Mouse (Mus musculus): ENCODE data around the gene Nhs. TPM values are rescaled to one million over a fixed set of nuclear protein-coding genes. Genes with fewer than 3 reads are reported as not detected.

Gene Nhs
- 0.34 and 2.1 TPM in 2 replicates for total RNA-seq (2014; rRNA removed; ENCODE audit: low replicate concordance)
- polyA plus RNA-seq (2015; fragmentation: Nextera tagmentation; extraction: Ambion mirVana): 0.23 and 0.26 TPM in 2 replicates

DNA sequence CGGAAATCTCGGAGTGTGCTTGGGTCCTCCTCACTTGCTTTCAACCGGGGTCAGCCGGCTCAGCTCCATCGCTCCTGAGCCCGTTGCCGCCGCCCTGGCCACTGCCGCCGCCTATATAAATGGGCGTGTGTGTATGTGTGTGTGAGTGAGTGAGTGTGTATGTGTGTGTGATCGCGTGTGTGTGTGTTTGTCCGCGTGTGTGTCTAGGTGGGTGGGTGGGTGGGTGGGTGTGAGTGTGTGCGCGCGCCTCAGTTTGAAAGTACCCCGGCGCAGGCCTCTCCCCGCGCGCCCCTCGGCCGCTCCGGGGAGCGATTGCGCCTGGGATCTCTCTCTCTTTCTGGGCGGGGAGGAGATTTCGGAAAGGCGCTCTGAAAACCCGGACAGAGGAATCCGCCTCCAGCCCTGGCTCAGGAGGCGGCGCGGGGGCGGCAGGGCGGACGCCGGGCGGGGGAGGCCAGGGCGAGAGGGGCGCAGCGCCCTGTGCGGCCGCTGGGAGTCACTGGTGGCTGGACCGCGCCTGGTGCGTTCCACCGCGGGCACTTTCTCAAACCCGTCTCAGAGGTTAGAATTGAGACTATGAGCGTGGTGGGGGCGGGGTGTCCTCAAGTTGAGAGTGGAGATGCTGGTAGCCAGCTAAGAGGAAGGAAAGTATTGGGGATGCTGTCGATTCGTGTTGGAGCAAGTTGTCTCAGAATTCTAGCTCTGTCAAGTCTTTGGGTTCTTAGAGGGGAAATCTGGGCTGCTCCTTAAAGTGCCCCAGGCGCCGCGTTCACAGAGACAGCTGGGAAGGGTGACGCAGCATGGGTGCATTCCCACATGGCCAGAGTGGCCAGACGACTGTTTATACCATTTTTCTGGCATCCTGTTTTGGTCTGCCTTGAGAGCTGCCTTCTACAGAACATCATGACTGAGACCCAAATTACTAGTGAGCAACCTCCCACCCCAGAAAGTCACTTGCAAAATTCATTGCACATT, at the start of gene Nhs:
Gene Nhs, minus strand, starts transcription at position 94 of the 975 bp plus-strand sequence.
- no peaks in the 10 kb centered on the region for H3K9me3 ChIP-seq (replicated peaks; ENCODE audit: control insufficient read depth, low read length)
- no peaks in the 10 kb centered on the region for H3K4me1 ChIP-seq (ENCODE audit: control insufficient read depth, insufficient read depth)
- TF ChIP-seq EP300 (IDR thresholded peaks at IDR 0.05; ENCODE audit: low read depth): no peak
- TF ChIP-seq CTCF (IDR thresholded peaks at IDR 0.05; ENCODE audit: low read depth): peak; percentile 13; the same call in 1 of the 2 replicates
- peak; percentile 87 for ATAC-seq (ENCODE audit: insufficient read depth, low read depth)
- peak within 1 kb of the TSS; percentile 90 for H3K4me2 ChIP-seq (ENCODE audit: low read depth, low read length)
- H3K27ac ChIP-seq (ENCODE audit: low read depth): no peak within 1 kb of the TSS
- DNase-seq (ENCODE audit: low spot score): peak; percentile 57
- 20% methylated on average over 56 of the region's 61 CpGs for WGBS
- H3K9ac ChIP-seq (replicated peaks; ENCODE audit: low read depth, low read length): peak within 1 kb of the TSS; percentile 37; the same call in 1 of the 2 replicates
- H3K36me3 ChIP-seq (replicated peaks; ENCODE audit: control insufficient read depth, insufficient read depth, low read length): no peaks in the 10 kb centered on the region
- peak within 1 kb of the TSS; percentile 53 for H3K4me3 ChIP-seq (ENCODE audit: low read depth, low read length)
- no peaks in the 10 kb centered on the region for H3K27me3 ChIP-seq (ENCODE audit: control insufficient read depth, insufficient read depth, low read length)

DNA sequence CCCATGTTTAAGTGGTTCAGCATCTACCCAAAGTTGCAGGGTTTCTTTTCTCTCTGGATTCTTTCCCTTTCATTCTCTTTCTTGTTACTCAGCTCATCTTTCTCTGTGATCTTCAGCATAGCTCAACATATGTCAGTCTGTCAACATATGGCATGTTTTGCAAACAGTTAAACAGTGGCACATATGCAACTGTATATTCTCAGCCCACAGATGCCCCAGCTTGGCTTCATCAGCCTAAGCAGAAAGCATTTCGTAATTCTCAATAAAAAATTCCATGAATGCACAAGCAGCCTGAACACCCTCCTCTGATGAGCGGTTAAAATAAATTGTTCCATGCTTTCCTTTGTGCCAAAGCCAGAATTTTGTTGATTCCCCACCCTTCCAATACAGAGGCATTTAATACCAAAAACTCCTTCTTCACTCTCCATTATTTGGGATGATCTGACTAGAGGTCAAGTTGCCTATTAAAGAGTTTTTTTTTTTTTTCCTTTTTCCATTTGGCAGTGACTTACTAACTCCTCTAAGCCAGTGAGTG, 46.9 kb upstream of the Nhs start:
- no peak overlapping the region for H3K9ac ChIP-seq (replicated peaks; ENCODE audit: low read depth, low read length)
- ATAC-seq (ENCODE audit: insufficient read depth, low read depth): no peak
- 74% methylated on average over 2 of the region's 2 CpGs for WGBS

DNA sequence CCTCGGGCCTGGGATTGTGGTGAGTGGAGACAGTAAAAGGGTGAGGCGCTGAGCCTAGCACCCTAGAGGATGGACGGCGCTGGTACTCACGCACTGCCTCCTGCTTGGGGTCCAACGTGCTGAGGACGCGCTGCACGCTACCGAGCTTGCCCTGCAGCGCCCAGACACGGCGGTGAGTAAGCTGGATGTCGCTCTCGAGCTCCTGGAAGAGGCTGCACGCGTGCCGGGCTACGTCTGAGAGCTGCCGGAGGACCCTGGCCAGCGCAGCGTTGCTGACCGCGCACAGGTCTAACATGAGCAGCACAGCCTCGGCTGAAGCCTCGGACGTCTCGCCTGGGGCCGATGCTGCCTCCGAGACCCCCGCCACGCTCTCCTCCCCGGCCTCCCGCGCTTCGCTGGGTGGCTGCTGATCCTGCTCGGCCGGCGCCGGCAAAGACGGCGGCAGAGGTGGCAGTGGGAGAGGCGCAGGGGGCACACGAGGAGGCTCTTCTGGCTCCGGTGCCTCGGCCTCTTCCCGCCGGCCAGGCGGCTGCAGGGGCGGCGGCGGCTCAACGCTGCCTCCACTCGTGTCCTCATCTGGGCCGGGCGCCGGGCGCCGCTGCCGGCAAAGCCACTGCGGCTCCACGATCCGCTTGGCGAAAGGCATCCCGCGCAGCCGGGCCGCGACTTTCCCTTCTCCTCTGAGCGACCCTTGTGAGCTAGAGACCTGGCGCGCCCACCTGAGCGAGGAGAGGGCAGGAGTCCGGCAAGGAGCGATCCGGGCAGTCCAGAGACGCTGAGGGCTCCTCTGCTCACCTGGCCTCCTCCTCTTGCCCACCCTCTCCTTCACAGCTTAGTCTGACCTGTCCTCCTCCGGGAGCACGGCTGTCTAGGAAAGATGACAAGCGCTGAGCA, 540 bp downstream of the Nhs start:
- H3K9ac ChIP-seq (replicated peaks; ENCODE audit: low read depth, low read length): peak overlapping the region; percentile 37; the same call in 1 of the 2 replicates
- H3K4me2 ChIP-seq (ENCODE audit: low read depth, low read length): peak overlapping the region; percentile 90
- TF ChIP-seq CTCF (IDR thresholded peaks at IDR 0.05; ENCODE audit: low read depth): no peak
- TF ChIP-seq EP300 (IDR thresholded peaks at IDR 0.05; ENCODE audit: low read depth): no peak
- no peaks in the 10 kb centered on the region for H3K9me3 ChIP-seq (replicated peaks; ENCODE audit: control insufficient read depth, low read length)
- H3K4me3 ChIP-seq (ENCODE audit: low read depth, low read length): peak overlapping the region; percentile 53
- no peaks in the 10 kb centered on the region for H3K4me1 ChIP-seq (ENCODE audit: control insufficient read depth, insufficient read depth)
- no peaks in the 10 kb centered on the region for H3K36me3 ChIP-seq (replicated peaks; ENCODE audit: control insufficient read depth, insufficient read depth, low read length)
- DNase-seq (ENCODE audit: low spot score) (peak; percentile 6), ATAC-seq (ENCODE audit: insufficient read depth, low read depth) (peak; percentile 30)
- no peaks in the 10 kb centered on the region for H3K27me3 ChIP-seq (ENCODE audit: control insufficient read depth, insufficient read depth, low read length)
- 12% methylated on average over 65 of the region's 80 CpGs for WGBS
- no peak overlapping the region for H3K27ac ChIP-seq (ENCODE audit: low read depth)

More for the DNA sequence above, 46.9 kb upstream of the Nhs start:
- Histone ChIP-seq H3K36me3 (replicated peaks; ENCODE audit: control insufficient read depth, insufficient read depth, low read length) (no peaks in the 10 kb centered on the region), H3K9me3 (replicated peaks; ENCODE audit: control insufficient read depth, low read length) (no peaks in the 10 kb centered on the region), H3K4me3 (ENCODE audit: low read depth, low read length) (no peak overlapping the region), H3K4me1 (ENCODE audit: control insufficient read depth, insufficient read depth) (no peaks in the 10 kb centered on the region), H3K4me2 (ENCODE audit: low read depth, low read length) (no peak overlapping the region), H3K27ac (ENCODE audit: low read depth) (no peak overlapping the region), H3K27me3 (ENCODE audit: control insufficient read depth, insufficient read depth, low read length) (no peaks in the 10 kb centered on the region)
- TF ChIP-seq EP300 (IDR thresholded peaks at IDR 0.05; ENCODE audit: low read depth) (no peak), CTCF (IDR thresholded peaks at IDR 0.05; ENCODE audit: low read depth) (no peak)
- no peak for DNase-seq (ENCODE audit: low spot score)

DNA sequence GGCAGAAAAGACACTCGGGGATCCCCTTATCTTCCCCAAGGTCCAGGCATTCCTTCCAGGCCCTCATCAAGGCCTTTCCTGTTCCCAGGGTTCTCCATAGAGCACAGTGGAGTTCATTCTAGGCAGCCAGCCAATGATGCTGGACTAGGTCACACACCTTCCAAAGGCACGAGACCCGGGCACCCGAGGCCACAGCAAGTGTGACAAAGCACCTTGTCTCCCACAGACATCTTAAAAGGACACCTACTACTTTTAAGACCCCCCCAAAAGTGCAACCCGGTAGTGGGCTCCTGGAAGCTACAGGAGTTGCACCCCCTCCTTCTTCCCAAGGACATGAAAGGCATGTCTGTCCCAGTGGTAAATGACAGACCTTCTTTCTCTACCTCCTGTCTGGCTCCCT, 1.4 kb downstream of the Nhs start:
- no peak overlapping the region for H3K9ac ChIP-seq (replicated peaks; ENCODE audit: low read depth, low read length)
- H3K9me3 ChIP-seq (replicated peaks; ENCODE audit: control insufficient read depth, low read length): no peaks in the 10 kb centered on the region
- WGBS: 46% methylated on average over 5 of the region's 5 CpGs
- H3K27me3 ChIP-seq (ENCODE audit: control insufficient read depth, insufficient read depth, low read length): no peaks in the 10 kb centered on the region
- DNase-seq (ENCODE audit: low spot score) (no peak), ATAC-seq (ENCODE audit: insufficient read depth, low read depth) (no peak)
- peak overlapping the region; percentile 53 for H3K4me3 ChIP-seq (ENCODE audit: low read depth, low read length)
- no peaks in the 10 kb centered on the region for H3K36me3 ChIP-seq (replicated peaks; ENCODE audit: control insufficient read depth, insufficient read depth, low read length)
- H3K4me1 ChIP-seq (ENCODE audit: control insufficient read depth, insufficient read depth): no peaks in the 10 kb centered on the region
- TF ChIP-seq CTCF (IDR thresholded peaks at IDR 0.05; ENCODE audit: low read depth) (no peak), EP300 (IDR thresholded peaks at IDR 0.05; ENCODE audit: low read depth) (no peak)
- no peak overlapping the region for H3K27ac ChIP-seq (ENCODE audit: low read depth)
- peak overlapping the region; percentile 90 for H3K4me2 ChIP-seq (ENCODE audit: low read depth, low read length)

DNA sequence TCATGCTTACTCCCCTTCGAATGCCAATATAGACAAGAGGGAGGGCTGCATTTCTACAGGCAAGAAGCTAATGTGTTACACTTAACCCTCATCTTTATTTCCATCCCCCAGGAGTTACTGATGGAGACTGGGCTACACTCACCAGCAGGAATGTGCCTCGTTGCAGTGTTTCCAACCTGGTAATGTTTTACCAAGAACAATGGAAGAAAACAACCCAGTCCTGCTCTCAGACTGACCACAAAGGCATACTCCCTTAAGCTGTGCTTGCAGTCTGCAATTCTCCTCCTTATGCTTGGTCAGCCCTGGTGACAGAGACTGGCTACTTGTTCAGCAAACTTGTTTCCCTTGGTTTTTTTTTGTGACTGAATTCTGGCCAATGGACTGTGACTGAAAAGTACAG, 21.7 kb downstream of the Nhs start:
- 46% methylated on average over 2 of the region's 2 CpGs for WGBS
- DNase-seq (ENCODE audit: low spot score) (no peak), ATAC-seq (ENCODE audit: insufficient read depth, low read depth) (no peak)
- Histone ChIP-seq H3K27me3 (ENCODE audit: control insufficient read depth, insufficient read depth, low read length) (no peaks in the 10 kb centered on the region), H3K4me1 (ENCODE audit: control insufficient read depth, insufficient read depth) (no peaks in the 10 kb centered on the region), H3K9ac (replicated peaks; ENCODE audit: low read depth, low read length) (no peak overlapping the region), H3K27ac (ENCODE audit: low read depth) (no peak overlapping the region), H3K4me2 (ENCODE audit: low read depth, low read length) (no peak overlapping the region), H3K4me3 (ENCODE audit: low read depth, low read length) (no peak overlapping the region), H3K36me3 (replicated peaks; ENCODE audit: control insufficient read depth, insufficient read depth, low read length) (no peaks in the 10 kb centered on the region), H3K9me3 (replicated peaks; ENCODE audit: control insufficient read depth, low read length) (no peaks in the 10 kb centered on the region)
- TF ChIP-seq CTCF (IDR thresholded peaks at IDR 0.05; ENCODE audit: low read depth): no peak
- TF ChIP-seq EP300 (IDR thresholded peaks at IDR 0.05; ENCODE audit: low read depth): no peak
